Mouse (Mus musculus) right cerebral cortex, adult 2 months (tissue): ENCODE results near the gene Usp54.
A peak's percentile ranks its signal among the peaks of the same experiment; 100 is the strongest.
"Not testable (repeated sequence)": the region's sequence is repeated elsewhere in the genome, so short reads cannot be mapped to it uniquely, and the experiment has no call there.

Source experiments
- DNase-seq, 2 experiments: peaks; one replicate each; pipeline ENCODE4 v3.0.0; 2021 to 2022; ENCODE audit warnings: low spot score in 2 of 2

Gene Usp54

DNA sequence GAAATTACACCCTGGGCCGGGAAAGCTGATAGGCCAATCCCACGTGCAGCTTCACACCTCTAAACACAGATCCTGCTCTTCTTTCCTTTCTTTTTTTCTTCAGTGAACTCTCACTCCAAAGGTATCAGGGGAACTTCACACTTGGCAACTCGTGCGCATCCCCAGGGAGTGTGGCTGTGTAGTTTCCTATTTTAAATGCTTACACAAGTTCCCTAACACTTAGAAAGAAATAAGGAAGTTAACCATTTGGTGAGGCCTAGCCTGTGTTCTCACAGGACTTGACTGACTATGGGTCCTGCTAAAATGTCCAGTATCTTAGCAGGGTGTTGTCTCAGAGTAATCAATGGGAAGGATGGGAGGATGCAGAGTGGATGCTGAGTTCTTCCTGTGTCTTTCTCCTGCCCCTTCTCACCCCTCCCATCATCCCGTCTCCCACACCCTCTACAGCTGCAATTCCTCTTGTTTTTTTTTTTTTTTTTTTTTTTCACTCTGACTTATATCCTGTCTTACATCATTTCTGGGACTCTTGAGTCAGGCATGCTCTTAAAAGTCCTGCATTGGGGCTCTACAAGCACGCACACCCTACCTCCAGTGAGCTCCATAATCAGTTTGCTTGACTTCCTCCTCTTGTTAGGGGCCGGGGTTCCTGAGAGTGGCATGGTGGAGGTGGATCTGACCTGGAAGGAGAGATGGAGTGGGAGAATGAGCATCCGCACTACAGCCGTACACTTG lies 14.0 kb upstream of the Usp54 start:
- DNase-seq: no peak

DNA sequence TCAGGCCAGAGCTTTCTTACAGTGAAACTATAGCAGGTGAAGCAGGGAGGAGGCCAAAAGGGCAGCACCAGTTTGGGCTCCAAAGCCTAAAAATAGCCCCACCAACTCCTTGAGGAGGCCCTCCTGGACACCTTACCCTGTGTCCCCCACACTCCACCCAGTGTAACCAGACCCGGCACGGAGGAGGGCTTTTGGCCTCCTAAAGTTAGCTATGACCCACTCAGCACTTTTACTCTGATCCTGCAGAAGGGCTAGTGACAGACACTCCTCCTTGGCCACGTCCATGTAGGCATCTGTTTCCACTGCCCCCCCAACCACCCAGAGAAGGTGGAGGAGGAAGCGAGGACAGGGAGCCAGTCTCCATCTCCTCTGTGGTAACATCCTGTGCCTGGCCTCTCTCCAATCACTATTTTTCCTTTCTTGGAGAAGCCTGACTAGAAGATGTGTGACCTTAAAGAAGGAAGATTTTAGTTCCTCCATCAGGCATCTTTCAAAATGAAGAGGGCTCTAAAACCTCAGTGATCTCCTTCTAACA lies 10.9 kb upstream of the Usp54 start:
- no peak for DNase-seq

DNA sequence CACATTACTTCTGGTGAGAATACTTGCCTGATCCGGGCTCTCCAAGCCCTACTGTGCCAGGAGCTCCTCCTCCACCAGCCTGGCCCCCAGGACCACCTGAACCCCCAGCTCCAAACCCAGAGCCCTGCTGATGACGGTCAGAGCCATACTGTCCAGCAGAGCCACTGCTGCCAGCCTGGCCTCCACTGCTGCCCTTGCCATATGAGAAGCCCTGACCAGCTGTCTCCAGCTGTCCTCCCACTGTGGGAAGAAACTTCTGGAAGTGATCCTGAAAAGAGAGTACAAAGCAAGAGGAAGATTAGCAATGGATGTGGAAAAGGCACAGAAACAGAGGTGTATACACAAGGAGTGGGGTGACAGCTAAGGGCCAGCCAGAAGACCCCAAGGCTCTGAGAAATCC lies 10.1 kb upstream of the Usp54 start:
- DNase-seq: no peak

DNA sequence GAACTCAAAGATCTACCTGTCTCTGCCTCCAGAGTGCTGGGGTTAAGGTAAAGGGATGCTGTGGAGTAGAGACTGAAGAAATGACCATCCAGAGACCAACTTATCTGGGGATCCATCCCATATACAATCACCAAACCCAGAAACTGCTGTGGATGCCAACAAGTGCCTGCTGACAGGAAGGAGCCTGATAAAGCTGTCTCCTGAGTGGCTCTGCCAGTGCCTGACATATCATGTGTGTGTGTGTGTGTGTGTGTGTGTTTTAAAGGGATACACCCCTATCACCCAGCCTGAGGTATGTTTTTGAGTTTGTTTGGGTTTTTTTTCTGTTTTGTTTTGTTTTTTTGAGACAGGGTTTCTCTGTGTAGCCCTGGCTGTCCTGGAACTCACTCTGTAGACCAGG lies 5.5 kb upstream of the Usp54 start:
- DNase-seq: no peak

DNA sequence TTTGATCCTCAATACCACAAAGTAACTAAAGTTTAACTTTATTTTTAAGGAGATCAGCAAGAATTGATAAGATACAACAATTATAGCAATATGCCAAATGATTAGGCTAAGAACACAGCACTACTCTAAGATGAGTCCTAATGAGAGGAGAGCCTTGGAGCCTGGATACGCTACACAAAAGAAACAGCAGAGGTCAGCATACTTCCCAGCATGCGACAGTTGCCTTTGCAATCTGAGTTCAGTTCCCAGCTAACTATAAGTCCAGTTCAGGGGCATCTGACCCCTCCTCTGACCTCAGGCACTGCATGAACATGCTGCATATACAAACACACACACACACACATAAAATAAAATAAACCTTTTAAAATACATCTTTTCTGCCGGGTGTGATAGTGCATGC lies 4.7 kb upstream of the Usp54 start:
- no peak for DNase-seq

DNA sequence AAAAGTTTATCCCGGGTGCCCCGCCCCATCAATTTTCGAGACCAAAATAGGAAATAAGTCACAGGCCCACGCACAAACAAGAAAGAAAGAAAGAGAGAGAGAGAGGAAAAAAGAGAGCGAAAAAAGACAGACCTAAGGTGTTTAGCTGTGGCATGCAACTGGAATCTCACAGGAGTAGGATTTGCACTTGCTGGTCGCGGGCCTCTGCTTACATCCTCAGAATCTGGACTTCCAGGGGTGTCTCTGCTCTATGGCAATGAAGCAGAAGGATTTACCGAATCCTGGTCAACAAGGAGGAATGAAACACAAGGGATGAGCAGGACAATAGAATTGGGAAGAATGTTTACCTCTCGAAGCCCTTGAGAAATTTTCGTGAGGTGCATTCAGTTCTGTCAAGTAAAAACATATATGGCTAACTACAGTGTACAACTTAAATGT lies 594 bp upstream of the Usp54 start:
- no peak for DNase-seq

DNA sequence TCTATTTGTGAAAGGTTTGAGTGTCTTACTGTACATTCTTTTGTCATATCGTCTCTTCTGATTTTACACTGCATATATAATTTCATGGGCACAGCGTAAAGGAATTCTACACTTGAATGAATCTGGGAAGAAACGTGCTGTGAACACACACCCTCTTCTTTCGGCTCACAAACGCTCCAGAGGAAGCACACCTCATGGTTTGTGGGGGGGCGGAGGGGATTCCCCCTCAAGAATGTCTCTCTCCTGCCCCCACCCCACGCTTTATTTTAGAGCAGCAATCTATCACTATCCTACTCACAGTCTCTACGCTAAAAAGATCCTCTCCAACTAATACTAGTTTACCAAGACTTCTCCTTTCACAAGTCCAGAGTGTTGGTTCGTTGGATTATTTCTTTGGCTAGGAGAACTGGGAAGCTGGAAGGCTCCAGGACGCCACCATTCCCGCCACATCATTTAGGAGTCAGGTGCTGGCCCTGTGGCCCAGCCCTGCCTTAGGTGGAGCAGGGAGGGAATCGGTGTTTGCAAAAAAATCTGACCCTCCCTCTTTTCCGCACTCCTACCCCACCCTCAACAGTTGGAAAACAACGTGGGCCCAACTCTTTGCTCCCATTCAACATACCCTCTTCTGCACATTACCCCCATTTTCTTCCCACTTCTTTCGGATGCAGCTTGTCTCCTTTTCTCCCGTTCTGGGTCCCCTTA lies 794 bp downstream of the Usp54 start:
- DNase-seq: peak in 1 of 2 experiments; percentile 33

DNA sequence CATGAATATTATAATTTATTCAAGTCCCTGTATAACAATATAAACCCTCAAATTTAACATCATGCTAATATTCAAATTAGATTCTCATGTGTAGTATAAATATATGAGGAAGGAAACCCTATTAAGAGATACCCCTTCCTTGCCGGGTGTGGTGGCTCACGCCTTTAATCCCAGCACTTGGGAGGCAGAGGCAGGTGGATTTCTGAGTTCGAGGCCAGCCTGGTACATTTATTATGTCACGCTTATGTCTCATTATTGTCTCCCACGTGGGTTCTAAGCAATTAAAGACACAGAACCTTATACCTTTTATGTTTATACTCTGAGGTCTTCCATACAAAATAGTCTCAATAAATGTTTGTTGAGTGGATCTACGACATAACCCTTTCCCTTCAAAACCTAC lies 2.2 kb downstream of the Usp54 start:
- DNase-seq: no peak

DNA sequence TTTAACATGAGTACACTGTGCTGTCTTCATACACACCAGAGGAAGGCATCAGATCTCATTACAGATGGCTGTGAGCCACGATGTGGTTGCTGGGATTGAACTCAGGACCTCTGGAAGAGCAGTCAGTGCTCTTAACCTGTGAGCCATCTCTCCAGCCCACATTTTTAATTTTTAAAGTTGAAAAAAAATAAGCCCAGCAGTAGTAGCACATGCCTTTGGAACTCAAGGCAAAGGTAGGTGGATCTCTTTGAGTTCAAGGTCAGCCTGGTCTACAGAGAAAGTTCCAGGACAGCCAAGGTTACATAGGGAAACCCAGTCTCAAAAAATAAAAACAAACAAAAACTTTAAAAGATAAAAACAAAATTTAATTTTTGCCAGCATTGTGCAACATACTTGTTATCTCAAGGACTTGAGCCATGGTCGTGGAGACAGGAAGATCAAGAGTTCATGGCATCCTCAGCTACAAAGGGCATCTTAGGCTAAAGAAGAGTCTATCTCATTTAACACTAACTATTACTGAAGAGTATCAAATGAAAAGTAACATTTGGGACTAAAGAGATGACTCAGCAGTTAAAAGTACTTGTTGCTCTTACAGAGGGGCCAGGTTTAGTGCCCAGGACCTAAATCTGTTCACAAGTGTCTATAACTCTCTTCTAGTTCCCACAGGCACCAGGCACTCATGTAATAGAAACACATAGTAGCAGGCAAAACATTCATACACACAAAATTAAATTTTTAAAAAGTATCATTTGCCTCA lies 2.9 kb downstream of the Usp54 start:
- DNase-seq: no peak

DNA sequence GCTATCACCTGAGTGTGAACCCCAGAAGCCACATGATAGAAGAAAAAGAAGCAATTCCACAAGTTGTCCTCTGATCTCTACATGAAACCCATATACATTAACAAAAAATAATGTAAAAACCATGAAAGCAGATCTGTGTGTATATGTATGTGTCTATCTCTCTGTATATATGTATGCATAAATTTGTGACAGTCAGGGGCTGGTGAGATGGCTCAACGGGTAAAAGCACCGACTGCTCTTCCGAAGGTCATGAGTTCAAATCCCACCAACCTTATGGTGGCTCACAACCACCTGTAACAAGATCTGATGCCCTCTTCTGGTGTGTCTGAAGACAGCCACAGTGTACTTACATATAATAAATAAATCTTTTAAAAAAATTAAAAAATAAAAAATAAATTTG lies 3.9 kb downstream of the Usp54 start:
- DNase-seq: not testable (repeated sequence)

DNA sequence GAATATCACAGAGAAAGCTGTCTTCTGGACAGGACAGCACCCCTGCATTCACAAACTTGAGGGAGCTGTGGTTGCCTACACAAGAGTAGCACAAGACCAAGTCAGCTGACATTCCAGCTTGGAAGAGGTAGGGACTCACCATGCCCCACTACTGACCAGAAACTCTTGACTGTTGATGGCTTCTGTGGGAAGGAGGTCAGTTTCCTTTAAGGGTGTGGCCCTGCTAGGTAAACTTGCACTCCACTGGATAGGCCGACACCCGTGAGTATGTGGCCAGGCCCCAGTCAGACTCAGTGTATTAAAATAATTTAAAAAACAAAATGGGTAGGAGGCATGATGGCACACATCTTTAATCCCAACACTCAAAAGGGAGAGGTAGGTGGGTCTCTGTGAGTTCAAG lies 5.3 kb downstream of the Usp54 start:
- DNase-seq: no peak

DNA sequence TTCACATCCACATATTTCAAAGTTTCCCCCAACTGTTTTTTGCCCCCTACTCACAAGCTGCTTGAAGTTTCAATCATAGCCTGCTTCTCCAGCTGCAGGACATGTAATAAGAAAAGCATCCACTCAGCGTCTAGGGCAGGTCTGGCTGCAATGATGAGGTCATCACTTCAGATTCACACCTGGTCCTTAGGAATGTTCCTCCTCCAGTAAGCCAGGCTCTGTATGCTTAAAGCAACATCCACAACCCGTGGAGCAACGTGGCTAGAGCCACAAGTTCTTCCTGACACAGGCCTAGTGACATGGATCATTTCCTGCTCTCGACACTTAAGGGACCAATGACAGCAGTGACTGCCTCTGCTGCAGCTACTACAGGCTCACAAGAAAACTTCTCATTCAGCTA lies 9.6 kb downstream of the Usp54 start:
- DNase-seq: no peak

DNA sequence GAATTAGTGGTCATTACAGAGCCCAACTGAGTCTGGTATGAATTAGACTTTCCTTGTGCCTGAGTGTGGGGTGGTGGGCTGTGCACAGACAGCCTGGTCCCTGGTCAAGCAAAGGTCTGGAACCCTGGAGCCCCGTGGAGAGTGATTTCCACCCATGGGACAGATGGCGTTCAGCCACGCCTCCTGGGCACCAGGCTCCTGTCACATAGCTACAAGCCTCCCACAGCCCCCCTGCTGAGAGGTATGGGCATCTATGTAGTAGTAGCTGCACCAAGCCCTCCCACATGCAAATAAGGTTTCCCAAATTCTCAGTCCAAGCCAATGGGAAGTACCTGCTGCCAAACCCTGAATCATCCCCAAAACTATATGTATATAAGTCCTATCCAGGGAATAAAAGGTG lies 13.9 kb downstream of the Usp54 start:
- no peak for DNase-seq

DNA sequence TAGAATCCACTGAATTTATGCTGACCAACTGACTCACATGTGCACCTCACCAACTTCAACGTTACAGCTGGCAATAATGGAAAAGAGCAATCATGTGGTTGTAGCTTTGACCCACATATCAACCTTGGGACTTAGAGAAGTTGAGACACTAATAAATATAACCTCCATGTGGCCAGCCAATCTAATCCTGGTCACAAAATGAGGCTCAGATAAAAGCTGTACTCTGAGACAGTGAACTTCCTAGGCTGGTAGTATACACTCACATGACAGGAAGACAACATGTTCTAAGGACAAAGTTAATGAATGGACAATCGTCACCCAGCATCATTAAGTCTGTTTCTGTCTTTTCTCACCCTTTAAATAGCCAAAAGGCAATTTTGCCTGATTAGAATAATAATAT lies 14.4 kb downstream of the Usp54 start:
- DNase-seq: no peak

DNA sequence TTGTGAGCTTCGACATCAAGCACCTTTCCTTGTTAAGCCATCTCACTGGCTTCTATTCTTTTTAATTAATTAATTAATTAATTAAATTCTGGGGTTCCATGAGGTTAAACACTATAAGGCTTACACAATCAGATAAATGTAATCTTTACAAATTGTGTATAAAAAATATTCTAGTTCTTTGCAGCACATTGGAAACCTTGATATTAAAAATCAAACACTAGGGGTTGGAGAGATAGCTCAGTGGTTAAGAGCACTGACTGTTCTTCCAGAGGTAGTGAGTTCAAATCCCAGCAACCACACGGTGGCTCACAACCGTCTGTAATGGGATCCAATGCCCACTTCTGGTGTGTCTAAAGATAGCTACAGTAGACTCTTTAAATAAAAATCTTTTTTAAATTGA lies 18.0 kb downstream of the Usp54 start:
- no peak for DNase-seq

DNA sequence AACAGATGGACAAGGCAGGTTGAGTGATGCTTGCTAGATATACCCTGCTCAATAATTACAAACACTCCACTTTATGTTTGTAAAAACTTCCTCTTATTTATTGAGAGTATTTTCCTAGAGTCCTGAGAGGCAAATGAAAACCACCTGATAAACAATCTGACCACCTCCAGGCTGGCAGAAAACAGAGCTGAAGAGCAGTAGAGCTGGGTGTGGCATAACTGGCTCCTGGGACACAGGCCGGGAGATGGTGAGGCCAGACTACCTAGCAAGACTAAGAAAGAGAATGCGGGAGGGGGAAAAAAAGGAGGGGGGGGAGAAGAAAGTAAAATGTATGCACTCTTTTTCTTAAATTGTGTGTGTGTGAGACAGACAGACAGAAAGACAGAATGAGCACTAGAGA lies 18.5 kb downstream of the Usp54 start:
- DNase-seq: no peak

DNA sequence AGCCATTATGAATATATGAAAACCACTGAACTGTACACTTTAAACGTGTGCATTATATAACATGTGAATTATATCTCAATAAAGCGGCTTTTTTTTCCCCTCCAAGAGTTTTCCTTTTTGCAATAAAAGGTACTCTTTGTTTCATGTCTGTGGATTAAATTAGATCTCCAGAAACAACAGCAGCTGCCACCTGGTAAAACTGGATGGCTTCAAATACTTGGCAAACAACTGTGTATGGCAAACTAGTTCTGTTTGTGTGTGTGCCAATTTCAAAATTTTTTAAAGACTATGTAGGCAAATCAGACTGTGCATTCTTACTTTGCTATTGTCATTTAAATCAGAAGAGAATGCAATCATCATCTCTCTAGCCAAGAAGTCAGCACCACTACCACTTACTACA lies 19.0 kb downstream of the Usp54 start:
- no peak for DNase-seq

DNA sequence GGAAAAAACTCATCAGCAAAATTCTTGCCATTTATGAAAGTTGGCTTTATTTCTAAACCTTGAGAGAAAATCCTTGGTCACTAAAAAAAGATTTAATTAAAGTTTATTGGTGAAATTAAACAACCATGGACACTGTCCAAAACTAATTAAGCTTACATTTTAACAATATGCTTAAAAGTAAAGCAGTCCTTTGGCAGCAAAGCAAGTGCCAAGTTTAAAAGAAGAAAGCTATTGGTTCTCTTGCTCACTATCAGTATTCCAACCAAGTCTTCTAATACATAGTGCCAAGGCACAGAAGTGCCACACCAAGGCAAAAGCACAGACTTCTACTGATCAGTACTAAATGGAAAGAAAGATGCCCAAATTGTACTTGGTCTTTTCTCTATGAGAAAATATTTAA lies 21.7 kb downstream of the Usp54 start:
- no peak for DNase-seq

DNA sequence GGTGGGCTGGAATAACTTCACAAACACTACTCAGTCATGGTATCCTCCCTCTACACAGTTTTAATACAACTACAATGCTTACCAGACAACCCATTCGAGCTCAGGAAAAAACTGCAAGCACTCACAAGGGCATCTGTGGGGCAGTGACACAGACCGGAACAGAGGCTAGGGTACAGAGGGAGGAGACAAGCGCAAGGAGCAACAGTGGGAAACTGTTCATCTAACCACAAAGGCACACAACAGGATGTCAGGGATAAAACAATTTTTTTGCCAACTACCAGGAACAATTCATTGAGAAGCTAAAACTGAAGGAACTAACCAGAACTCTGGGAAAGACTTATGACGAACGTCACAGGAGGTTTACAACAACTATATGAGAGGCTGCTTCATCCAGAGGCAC lies 22.7 kb downstream of the Usp54 start:
- DNase-seq: no peak

DNA sequence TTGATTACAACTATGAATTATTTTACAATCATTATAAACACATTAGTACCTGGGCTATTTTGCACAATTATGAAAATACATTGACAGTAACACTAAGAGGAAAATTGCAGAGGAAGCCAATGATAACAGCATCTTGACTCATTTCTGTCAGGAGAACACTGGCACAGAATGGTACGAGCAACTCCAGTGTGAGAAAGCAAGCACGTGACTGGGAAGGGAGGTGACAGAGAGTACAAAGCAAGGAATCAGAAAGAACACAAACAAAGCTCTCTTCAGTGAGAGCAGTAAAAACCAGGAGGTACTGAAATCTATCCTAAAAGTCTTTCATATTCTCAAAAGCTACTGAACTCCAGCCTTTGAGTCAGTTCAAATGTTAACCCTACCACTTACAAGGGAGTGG lies 24.4 kb downstream of the Usp54 start:
- DNase-seq: peak in 1 of 2 experiments; percentile 19

DNA sequence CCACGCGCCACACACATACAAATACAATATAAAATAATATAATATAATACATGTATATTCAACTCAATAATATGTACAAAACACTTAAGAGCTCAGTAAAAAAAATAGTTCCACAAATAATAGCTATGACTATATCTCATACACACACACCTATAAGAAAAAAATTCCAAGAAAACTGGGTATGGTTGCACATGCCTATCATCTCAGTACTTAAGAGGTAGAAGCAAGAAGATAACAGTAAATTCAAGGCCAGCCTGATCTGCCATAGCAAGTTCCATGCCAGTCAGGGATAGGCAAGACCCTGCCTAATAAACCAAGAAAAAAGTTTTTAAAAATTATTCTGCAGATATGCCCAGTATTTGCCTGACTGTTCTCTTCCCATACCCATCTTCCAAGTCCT lies 25.8 kb downstream of the Usp54 start:
- no peak for DNase-seq

DNA sequence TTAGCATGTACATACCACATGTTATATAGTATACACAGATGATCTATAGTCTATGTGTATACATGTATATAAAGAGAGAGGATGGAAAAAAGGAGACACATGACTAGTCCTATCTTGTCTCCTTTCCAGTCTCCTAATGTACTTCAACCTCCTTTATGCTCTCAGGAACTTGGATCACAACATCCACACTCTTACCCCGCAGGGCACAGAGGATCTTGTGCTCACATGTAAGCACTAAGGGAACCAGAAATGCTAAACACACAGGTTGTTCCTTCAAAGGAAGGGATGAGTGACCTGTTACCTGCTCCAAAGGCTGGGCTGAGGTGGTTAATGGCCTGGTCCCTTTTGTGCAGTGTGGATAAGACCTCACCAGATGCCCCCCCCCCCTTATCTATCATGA lies 28.0 kb downstream of the Usp54 start:
- no peak for DNase-seq

DNA sequence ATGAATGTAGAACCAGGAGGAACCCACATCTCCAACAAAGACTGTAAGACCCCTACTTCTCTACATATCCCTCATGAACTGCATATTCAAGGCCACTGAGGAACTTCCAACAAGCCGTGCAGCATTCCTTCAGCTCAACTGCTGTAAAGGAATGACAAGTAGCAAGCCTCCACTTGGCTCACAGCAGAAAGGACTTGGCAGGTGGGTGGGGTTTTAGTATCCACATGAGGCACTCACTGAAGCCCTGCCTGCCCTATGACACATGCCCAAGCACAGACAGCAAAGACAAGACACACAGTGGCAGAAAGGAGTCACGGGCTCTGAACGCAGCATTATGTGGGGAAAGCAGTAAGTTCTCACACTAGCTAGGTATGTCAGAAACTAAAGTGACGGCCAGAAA lies 30.7 kb downstream of the Usp54 start:
- no peak for DNase-seq
